Mouse (Mus musculus): ENCODE measurements at regions not wholly inside any gene's neighbourhood (a gene's known extent, or its start where the extent isn't known, plus 50 kb on each side); places are given as distances from the start of the nearest gene placed in this dataset.

- ATAC-seq (replicated peaks; ENCODE audit: poor library complexity, severe bottlenecking): no peak
Observed at GRCm38 (mm10) chr17:14541035-14541434, 153.0 kb downstream of the Thbs2 start.

GRCm38 (mm10) chr17:14540269-14540975 lies 153.6 kb downstream of the Thbs2 start:
- ATAC-seq (replicated peaks; ENCODE audit: poor library complexity, severe bottlenecking): no peak

- ATAC-seq (replicated peaks; ENCODE audit: poor library complexity, severe bottlenecking): no peak
Observed at GRCm38 (mm10) chr17:14539651-14540050, 154.4 kb downstream of the Thbs2 start.

GRCm38 (mm10) chr17:14539191-14539590 lies 154.8 kb downstream of the Thbs2 start:
- no peak for ATAC-seq (replicated peaks; ENCODE audit: poor library complexity, severe bottlenecking)

GRCm38 (mm10) chr17:14538527-14538926 lies 155.5 kb downstream of the Thbs2 start:
- no peak for ATAC-seq (replicated peaks; ENCODE audit: poor library complexity, severe bottlenecking)

GRCm38 (mm10) chr17:14532979-14533314 lies 161.1 kb downstream of the Thbs2 start:
- no peak for ATAC-seq (replicated peaks; ENCODE audit: poor library complexity, severe bottlenecking)

- no peak for ATAC-seq (replicated peaks; ENCODE audit: poor library complexity, severe bottlenecking)
Observed at GRCm38 (mm10) chr17:14532298-14532978, 161.6 kb downstream of the Thbs2 start.

- no peak for ATAC-seq (replicated peaks; ENCODE audit: poor library complexity, severe bottlenecking)
Observed at GRCm38 (mm10) chr17:14531796-14532195, 162.2 kb downstream of the Thbs2 start.

GRCm38 (mm10) chr17:14527691-14528090 lies 166.3 kb downstream of the Thbs2 start:
- no peak for ATAC-seq (replicated peaks; ENCODE audit: poor library complexity, severe bottlenecking)

GRCm38 (mm10) chr17:14525255-14525654 lies 168.8 kb downstream of the Thbs2 start:
- no peak for ATAC-seq (replicated peaks; ENCODE audit: poor library complexity, severe bottlenecking)

- no peak; the same call in 1 of the 2 replicates for ATAC-seq (replicated peaks; ENCODE audit: poor library complexity, severe bottlenecking)
Observed at GRCm38 (mm10) chr17:14524426-14525236, 169.4 kb downstream of the Thbs2 start.

GRCm38 (mm10) chr17:14522011-14522410 lies 172.0 kb downstream of the Thbs2 start:
- no peak for ATAC-seq (replicated peaks; ENCODE audit: poor library complexity, severe bottlenecking)

GRCm38 (mm10) chr17:14520565-14520964 lies 173.5 kb downstream of the Thbs2 start:
- peak; percentile 64; the same call in 1 of the 2 replicates for ATAC-seq (replicated peaks; ENCODE audit: poor library complexity, severe bottlenecking)

GRCm38 (mm10) chr17:14519367-14519766 lies 174.7 kb downstream of the Thbs2 start:
- no peak for ATAC-seq (replicated peaks; ENCODE audit: poor library complexity, severe bottlenecking)

GRCm38 (mm10) chr17:14518216-14518615 lies 175.8 kb downstream of the Thbs2 start:
- no peak for ATAC-seq (replicated peaks; ENCODE audit: poor library complexity, severe bottlenecking)

GRCm38 (mm10) chr17:14517368-14517767 lies 176.7 kb downstream of the Thbs2 start:
- ATAC-seq (replicated peaks; ENCODE audit: poor library complexity, severe bottlenecking): no peak

- no peak for ATAC-seq (replicated peaks; ENCODE audit: poor library complexity, severe bottlenecking)
Observed at GRCm38 (mm10) chr17:14516097-14516496, 177.9 kb downstream of the Thbs2 start.

- ATAC-seq (replicated peaks; ENCODE audit: poor library complexity, severe bottlenecking): no peak
Observed at GRCm38 (mm10) chr17:14513454-14513853, 180.6 kb downstream of the Thbs2 start.

- ATAC-seq (replicated peaks; ENCODE audit: poor library complexity, severe bottlenecking): no peak
Observed at GRCm38 (mm10) chr17:14510486-14510885, 183.5 kb downstream of the Thbs2 start.

GRCm38 (mm10) chr17:14507111-14507510 lies 186.9 kb downstream of the Thbs2 start:
- ATAC-seq (replicated peaks; ENCODE audit: poor library complexity, severe bottlenecking): no peak

GRCm38 (mm10) chr17:14506123-14506522 lies 187.9 kb downstream of the Thbs2 start:
- ATAC-seq (replicated peaks; ENCODE audit: poor library complexity, severe bottlenecking): no peak

All from granulocyte monocyte progenitor cell, adult 5-6 weeks (primary cell).